Mouse (Mus musculus) kidney, embryonic 16.5 days (tissue): ENCODE results near the gene Agpat4. TPM values are rescaled to one million over a fixed set of nuclear protein-coding genes. Genes with fewer than 3 reads are reported as not detected.
A peak's percentile ranks its signal among the peaks of the same experiment; 100 is the strongest.
"Not testable (repeated sequence)": the region's sequence is repeated elsewhere in the genome, so short reads cannot be mapped to it uniquely, and the experiment has no call there.

ENCODE experiments used
- ATAC-seq: fragments of 200-750 bp; cut with Nextera tagmentation; 2 replicates; pipeline ENCODE4 v1.8.0; 2017; ENCODE audit warnings: moderate TSS enrichment; ENCODE audit not compliant: low FRiP score, low TSS enrichment
- H3K27ac ChIP-seq: fragments of 300-500 bp; sonication (generic); 2 replicates; pipeline ENCODE4 v1.5.1; 2014; ENCODE audit warnings: low read length
- H3K27me3 ChIP-seq: fragments of 300-500 bp; sonication (generic); 2 replicates; pipeline ENCODE4 v1.6.1; 2014; ENCODE audit warnings: low read length, control low read depth, mixed read lengths; ENCODE audit not compliant: insufficient read depth
- H3K36me3 ChIP-seq: fragments of 300-500 bp; sonication (generic); 2 replicates; pipeline ENCODE4 v1.6.1; 2014; ENCODE audit warnings: low read length, control low read depth, mixed read lengths; ENCODE audit not compliant: insufficient read depth
- H3K4me1 ChIP-seq: fragments of 300-500 bp; sonication (generic); 2 replicates; pipeline ENCODE4 v1.6.1; 2014; ENCODE audit warnings: low read length, control low read depth, mixed read lengths; ENCODE audit not compliant: insufficient read depth
- H3K4me2 ChIP-seq: fragments of 300-500 bp; sonication (generic); replicated peaks from 2 replicates; pipeline ENCODE4 v1.6.1; 2014; ENCODE audit warnings: low read depth, low read length
- H3K4me3 ChIP-seq: fragments of 300-500 bp; sonication (generic); 2 replicates; pipeline ENCODE4 v1.5.1; 2014; ENCODE audit warnings: mild to moderate bottlenecking, low read length
- H3K9ac ChIP-seq: fragments of 300-500 bp; sonication (generic); replicated peaks from 2 replicates; pipeline ENCODE4 v1.6.1; 2014; ENCODE audit warnings: low read length
- H3K9me3 ChIP-seq: fragments of 300-500 bp; sonication (generic); 2 replicates; pipeline ENCODE4 v1.6.1; 2016; ENCODE audit warnings: low read length, control low read depth
- WGBS: fragments of 180-500 bp; shearing (Covaris S2); extraction: QIAGEN DNeasy Blood & Tissue Kit; methylation state at CpG from one replicate; pipeline ENCODE4 v1.1.7; 2014; 5-methylcytosine and 5-hydroxymethylcytosine counted together
- polyA plus RNA-seq: library from polyadenylated mRNA; unstranded; fragments of >200 nt; fragmentation: Nextera tagmentation; extraction: Ambion mirVana; gene quantifications from 2 replicates; pipeline ENCODE4 v1.2.1, GENCODE M21; 2015

Gene Agpat4
- polyA plus RNA-seq, 1 experiment from 2014 or later: 38.3 TPM

DNA sequence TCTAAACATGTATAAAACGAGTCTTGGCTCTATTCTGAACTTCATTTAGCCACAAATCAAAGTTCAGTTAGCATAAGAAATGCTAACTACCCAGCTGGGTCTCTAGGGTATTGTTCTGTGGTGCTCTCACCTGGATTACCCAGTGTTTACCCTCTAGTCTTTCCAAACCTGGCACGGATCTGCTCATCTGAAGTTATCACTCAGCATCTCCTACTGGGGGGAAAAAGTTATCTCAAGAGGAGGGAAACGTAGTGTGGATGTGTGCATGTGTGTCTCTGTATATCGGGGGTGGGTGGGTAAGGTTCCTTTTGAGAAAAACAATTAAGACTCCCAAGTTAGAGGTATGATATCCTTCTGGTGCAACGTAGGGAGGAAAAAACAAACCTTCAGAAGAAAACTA is 1.8 kb downstream of the Agpat4 start:
- Histone ChIP-seq H3K36me3 (peaks cover 15% of the 10 kb centered on the region), H3K9ac (peak overlapping the region; percentile 43), H3K4me3 (peak overlapping the region; percentile 74), H3K4me2 (peak overlapping the region; percentile 97), H3K27me3 (no peaks in the 10 kb centered on the region), H3K4me1 (peaks cover 17% of the 10 kb centered on the region), H3K9me3 (no peaks in the 10 kb centered on the region), H3K27ac (no peak overlapping the region)
- WGBS: 32% methylated on average over 5 of the region's 5 CpGs
- no peak for ATAC-seq

- no peak overlapping the region for H3K4me2 ChIP-seq
- no peak overlapping the region for H3K27ac ChIP-seq
- H3K9ac ChIP-seq: no peak overlapping the region
- no peak for ATAC-seq
- H3K9me3 ChIP-seq: no peaks in the 10 kb centered on the region
- H3K27me3 ChIP-seq: no peaks in the 10 kb centered on the region
- H3K4me1 ChIP-seq: peaks cover 17% of the 10 kb centered on the region
- peaks cover 19% of the 10 kb centered on the region for H3K36me3 ChIP-seq
- 80% methylated on average over 7 of the region's 7 CpGs for WGBS
- no peak overlapping the region for H3K4me3 ChIP-seq
Measured at GRCm38 (mm10) chr17:12121226-12121794, 2.8 kb downstream of the Agpat4 start.

DNA sequence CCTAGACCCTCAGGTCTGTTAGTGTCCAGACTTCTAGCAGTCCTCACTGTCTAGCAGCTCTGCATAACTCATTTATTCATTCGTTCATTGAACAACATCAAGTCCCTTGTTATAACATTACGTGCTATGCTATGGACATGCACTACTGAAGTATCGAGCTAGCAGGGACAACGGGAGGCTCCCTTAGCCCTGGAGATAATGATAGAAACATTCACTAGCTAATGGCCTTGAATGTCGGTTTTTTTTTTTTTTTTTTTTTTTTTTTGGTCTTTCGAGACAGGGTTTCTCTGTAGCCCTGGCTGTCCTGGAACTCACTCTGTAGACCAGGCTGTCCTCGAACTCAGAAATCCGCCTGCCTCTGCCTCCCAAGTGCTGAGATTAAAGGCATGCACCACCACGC is 3.8 kb downstream of the Agpat4 start:
- WGBS: 88% methylated on average over 9 of the region's 9 CpGs
- not testable (repeated sequence) for H3K4me3 ChIP-seq

DNA sequence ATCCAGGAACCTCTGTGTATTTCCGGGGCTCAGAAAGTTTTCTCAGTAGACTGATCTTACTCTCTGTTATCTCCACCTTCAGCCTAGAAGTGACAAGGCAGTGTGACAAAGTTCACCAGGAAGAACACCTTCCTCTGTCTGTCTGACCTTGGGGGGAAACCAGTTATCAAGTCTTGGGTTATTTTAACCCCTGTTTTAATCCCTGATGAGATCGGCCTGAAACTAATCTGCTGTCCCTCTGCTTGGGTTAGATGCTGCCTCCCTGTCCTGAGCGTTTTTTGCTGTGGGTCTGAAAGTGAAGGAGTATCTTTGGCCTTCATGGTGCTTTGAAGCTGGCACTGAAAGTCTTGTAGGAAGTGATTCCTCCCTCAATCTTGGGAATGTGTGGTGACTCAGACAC is 4.7 kb downstream of the Agpat4 start:
- no peak overlapping the region for H3K27ac ChIP-seq
- WGBS: 78% methylated on average over 3 of the region's 3 CpGs
- no peak overlapping the region for H3K4me2 ChIP-seq
- no peak overlapping the region for H3K4me3 ChIP-seq
- no peak overlapping the region for H3K9ac ChIP-seq
- H3K9me3 ChIP-seq: no peaks in the 10 kb centered on the region
- no peaks in the 10 kb centered on the region for H3K27me3 ChIP-seq
- ATAC-seq: no peak
- H3K36me3 ChIP-seq: peaks cover 19% of the 10 kb centered on the region
- H3K4me1 ChIP-seq: peaks cover 12% of the 10 kb centered on the region

More for the DNA sequence above, 3.8 kb downstream of the Agpat4 start:
- Histone ChIP-seq H3K4me1 (peaks cover 17% of the 10 kb centered on the region), H3K36me3 (peaks cover 19% of the 10 kb centered on the region)
- not testable (repeated sequence) for H3K9me3 ChIP-seq, H3K9ac ChIP-seq, H3K4me2 ChIP-seq, ATAC-seq, H3K27me3 ChIP-seq, H3K27ac ChIP-seq

- H3K4me2 ChIP-seq: no peak overlapping the region
- H3K9ac ChIP-seq: no peak overlapping the region
- WGBS: 86% methylated on average over 4 of the region's 4 CpGs
- H3K27me3 ChIP-seq: no peaks in the 10 kb centered on the region
- no peak overlapping the region for H3K4me3 ChIP-seq
- no peak for ATAC-seq
- no peak overlapping the region for H3K27ac ChIP-seq
- H3K36me3 ChIP-seq: peaks cover 19% of the 10 kb centered on the region
- no peaks in the 10 kb centered on the region for H3K9me3 ChIP-seq
- H3K4me1 ChIP-seq: no peaks in the 10 kb centered on the region
Measured at GRCm38 (mm10) chr17:12127056-12127455, 8.6 kb downstream of the Agpat4 start.

DNA sequence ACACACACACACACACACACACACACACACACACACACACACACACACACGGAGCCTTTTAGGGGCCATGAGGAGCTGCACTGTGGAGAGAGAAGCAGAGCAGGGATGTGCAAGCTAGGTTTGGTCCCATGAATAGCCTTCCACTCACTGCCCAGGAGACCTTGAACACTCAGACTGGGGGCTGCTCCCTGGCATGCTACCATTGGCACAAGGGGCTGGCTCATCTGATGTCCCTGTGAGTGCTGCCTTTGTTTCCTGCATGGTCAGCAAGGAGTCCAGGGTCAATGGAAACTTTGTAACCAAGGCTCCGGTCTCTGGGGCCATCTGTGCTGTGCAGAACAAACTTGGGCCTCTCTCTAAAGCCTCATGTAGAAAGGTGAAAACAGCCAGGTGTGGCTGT is 10.5 kb downstream of the Agpat4 start:
- WGBS: 74% methylated on average over 2 of the region's 2 CpGs
- H3K9ac ChIP-seq: no peak overlapping the region
- no peak for ATAC-seq
- no peak overlapping the region for H3K4me3 ChIP-seq
- no peaks in the 10 kb centered on the region for H3K4me1 ChIP-seq
- H3K27me3 ChIP-seq: no peaks in the 10 kb centered on the region
- H3K4me2 ChIP-seq: no peak overlapping the region
- H3K9me3 ChIP-seq: no peaks in the 10 kb centered on the region
- no peak overlapping the region for H3K27ac ChIP-seq
- peaks cover 17% of the 10 kb centered on the region for H3K36me3 ChIP-seq

DNA sequence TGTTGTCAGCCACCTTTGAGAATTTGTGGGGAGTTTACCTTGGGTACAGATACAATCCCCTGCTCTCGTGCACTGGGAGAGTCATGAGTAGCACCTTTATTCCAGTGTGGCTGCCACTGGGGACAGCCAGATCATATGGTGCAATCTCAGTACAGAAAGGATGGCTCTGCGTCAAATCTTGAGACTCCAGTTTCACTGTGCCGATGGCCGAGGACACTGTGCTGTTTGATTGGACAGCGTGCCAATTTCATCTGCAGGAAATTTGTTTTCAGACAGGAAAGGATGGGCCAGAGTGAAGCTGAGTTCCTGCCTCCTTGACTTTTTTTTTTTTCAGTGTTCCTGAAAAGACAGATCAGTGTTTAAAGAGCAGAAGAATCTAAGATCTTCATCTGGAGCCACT is 12.7 kb downstream of the Agpat4 start:
- Histone ChIP-seq H3K4me3 (no peak overlapping the region), H3K9me3 (no peaks in the 10 kb centered on the region), H3K36me3 (no peaks in the 10 kb centered on the region), H3K9ac (no peak overlapping the region), H3K27me3 (no peaks in the 10 kb centered on the region), H3K4me2 (no peak overlapping the region), H3K4me1 (no peaks in the 10 kb centered on the region), H3K27ac (no peak overlapping the region)
- no peak for ATAC-seq
- 69% methylated on average over 5 of the region's 5 CpGs for WGBS

DNA sequence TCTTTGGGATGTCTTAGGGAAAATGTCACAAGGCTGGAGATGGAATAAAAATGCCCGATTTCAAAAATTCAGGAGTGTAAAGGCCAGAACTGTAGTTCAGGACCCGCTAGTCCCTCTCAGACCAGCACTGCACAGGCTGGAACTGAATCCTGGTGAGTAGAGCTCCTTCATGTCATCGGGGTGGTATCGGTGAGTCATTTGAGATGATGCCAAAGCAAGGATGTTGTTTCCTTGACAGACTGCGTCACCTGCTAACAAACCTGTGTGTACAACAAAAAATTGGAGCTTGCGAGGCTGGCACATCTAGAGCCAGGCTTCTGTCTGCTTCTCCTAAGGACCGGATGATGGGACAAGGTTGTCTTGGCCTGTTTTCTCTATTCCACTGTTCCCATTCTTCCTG is 13.1 kb downstream of the Agpat4 start:
- Histone ChIP-seq H3K27ac (no peak overlapping the region), H3K4me3 (no peak overlapping the region), H3K27me3 (no peaks in the 10 kb centered on the region), H3K9ac (no peak overlapping the region), H3K9me3 (no peaks in the 10 kb centered on the region), H3K4me1 (no peaks in the 10 kb centered on the region), H3K4me2 (no peak overlapping the region), H3K36me3 (no peaks in the 10 kb centered on the region)
- ATAC-seq: no peak
- 95% methylated on average over 7 of the region's 7 CpGs for WGBS

GRCm38 (mm10) chr17:12132904-12133303 is 14.4 kb downstream of the Agpat4 start:
- Histone ChIP-seq H3K27ac (no peak overlapping the region), H3K36me3 (no peaks in the 10 kb centered on the region), H3K4me3 (no peak overlapping the region), H3K9me3 (no peaks in the 10 kb centered on the region), H3K27me3 (no peaks in the 10 kb centered on the region), H3K9ac (no peak overlapping the region), H3K4me1 (no peaks in the 10 kb centered on the region), H3K4me2 (no peak overlapping the region)
- ATAC-seq: no peak
- WGBS: 96% methylated on average over 3 of the region's 3 CpGs

- H3K9ac ChIP-seq: no peak overlapping the region
- no peak overlapping the region for H3K4me2 ChIP-seq
- H3K36me3 ChIP-seq: no peaks in the 10 kb centered on the region
- no peak for ATAC-seq
- no peaks in the 10 kb centered on the region for H3K9me3 ChIP-seq
- H3K4me3 ChIP-seq: no peak overlapping the region
- H3K4me1 ChIP-seq: no peaks in the 10 kb centered on the region
- no peaks in the 10 kb centered on the region for H3K27me3 ChIP-seq
- 94% methylated on average over 8 of the region's 8 CpGs for WGBS
- H3K27ac ChIP-seq: no peak overlapping the region
Measured at GRCm38 (mm10) chr17:12133985-12134384, 15.5 kb downstream of the Agpat4 start.
